Mouse (Mus musculus) hindbrain, embryonic 14.5 days (tissue): ENCODE measurements around the gene Glra4. TPM values are rescaled to one million over a fixed set of nuclear protein-coding genes. Genes with fewer than 3 reads are reported as not detected.
"Not testable (repeated sequence)": the region's sequence is repeated elsewhere in the genome, so short reads cannot be mapped to it uniquely, and the experiment has no call there.

Experiments used
- ATAC-seq: fragments of 200-750 bp; cut with Nextera tagmentation; 2 replicates; pipeline ENCODE4 v1.8.0; 2017; ENCODE audit warnings: moderate number of reproducible peaks, mild to moderate bottlenecking, moderate TSS enrichment, moderate library complexity; ENCODE audit not compliant: low FRiP score
- DNase-seq: peaks from one replicate; pipeline ENCODE4 v3.0.0-alpha.2; 2015; ENCODE audit warnings: low spot score
- H3K27ac ChIP-seq: fragments of 300-500 bp; sonication (generic); 2 replicates; pipeline ENCODE4 v1.5.1; 2014; ENCODE audit warnings: mild to moderate bottlenecking, moderate library complexity
- H3K27me3 ChIP-seq: fragments of 300-500 bp; sonication (generic); 2 replicates; pipeline ENCODE4 v1.6.1; 2014; ENCODE audit warnings: mild to moderate bottlenecking, low read length, mixed read lengths; ENCODE audit not compliant: control insufficient read depth, insufficient read depth
- H3K36me3 ChIP-seq: fragments of 300-500 bp; sonication (generic); replicated peaks from 2 replicates; pipeline ENCODE4 v1.6.1; 2014; ENCODE audit not compliant: control insufficient read depth, insufficient read depth
- H3K4me1 ChIP-seq: fragments of 300-500 bp; sonication (generic); replicated peaks from 2 replicates; pipeline ENCODE4 v1.6.1; 2014; ENCODE audit warnings: antibody characterized with exemption, low read length, mixed read lengths; ENCODE audit not compliant: control insufficient read depth, insufficient read depth
- H3K4me2 ChIP-seq: fragments of 300-500 bp; sonication (generic); replicated peaks from 2 replicates; pipeline ENCODE4 v1.6.1; 2014; ENCODE audit warnings: mild to moderate bottlenecking, moderate library complexity
- H3K4me3 ChIP-seq: fragments of 300-500 bp; sonication (generic); replicated peaks from 2 replicates; pipeline ENCODE4 v1.5.1; 2014; ENCODE audit warnings: mild to moderate bottlenecking, low read length
- H3K9ac ChIP-seq: fragments of 300-500 bp; sonication (generic); 2 replicates; pipeline ENCODE4 v1.6.1; 2014
- H3K9me3 ChIP-seq: fragments of 300-500 bp; sonication (generic); 2 replicates; pipeline ENCODE4 v1.6.1; 2016; ENCODE audit warnings: low read length; ENCODE audit not compliant: control insufficient read depth
- WGBS: fragments of 180-500 bp; shearing (Covaris S2); extraction: QIAGEN DNeasy Blood & Tissue Kit; methylation state at CpG from one replicate; pipeline ENCODE4 v1.1.7; 2014; 5-methylcytosine and 5-hydroxymethylcytosine counted together
- polyA plus RNA-seq: library from polyadenylated mRNA; unstranded; fragments of >200 nt; fragmentation: Nextera tagmentation; extraction: Ambion mirVana; gene quantifications from 2 replicates; pipeline ENCODE4 v1.2.1, GENCODE M21; 2014

The Glra4 gene
- polyA plus RNA-seq, 1 experiment from 2014 or later = 0.11 TPM

GRCm38 (mm10) chrX:136740791-136741650, 38.9 kb downstream of the Glra4 start:
- Histone ChIP-seq H3K9me3 (no peaks in the 10 kb centered on the region), H3K9ac (peak overlapping the region; percentile 75), H3K4me3 (peak overlapping the region; percentile 54), H3K4me1 (peaks cover 9% of the 10 kb centered on the region; the same call in 1 of the 2 replicates), H3K4me2 (peak overlapping the region; percentile 64), H3K27ac (peak overlapping the region; percentile 91), H3K36me3 (peaks cover 13% of the 10 kb centered on the region), H3K27me3 (no peaks in the 10 kb centered on the region)
- WGBS = 20% methylated on average over 39 of the region's 39 CpGs
- ATAC-seq = peak; percentile 98
- DNase-seq = peak; percentile 90

GRCm38 (mm10) chrX:136740087-136740790, 39.7 kb downstream of the Glra4 start:
- DNase-seq (peak; percentile 50), ATAC-seq (no peak)
- peak overlapping the region; percentile 80 for H3K27ac ChIP-seq
- no peaks in the 10 kb centered on the region for H3K27me3 ChIP-seq
- no peaks in the 10 kb centered on the region for H3K9me3 ChIP-seq
- H3K9ac ChIP-seq = peak overlapping the region; percentile 75
- H3K4me2 ChIP-seq = peak overlapping the region; percentile 64
- peaks cover 20% of the 10 kb centered on the region for H3K36me3 ChIP-seq
- 18% methylated on average over 15 of the region's 15 CpGs for WGBS
- H3K4me3 ChIP-seq = peak overlapping the region; percentile 54
- peaks cover 9% of the 10 kb centered on the region; the same call in 1 of the 2 replicates for H3K4me1 ChIP-seq

GRCm38 (mm10) chrX:136732016-136732415, 47.9 kb downstream of the Glra4 start:
- 86% methylated on average over 4 of the region's 4 CpGs for WGBS

GRCm38 (mm10) chrX:136714742-136715474, 65.0 kb downstream of the Glra4 start:
- H3K4me3 ChIP-seq, H3K27me3 ChIP-seq, H3K9me3 ChIP-seq, H3K36me3 ChIP-seq, H3K4me1 ChIP-seq, H3K4me2 ChIP-seq, H3K9ac ChIP-seq, DNase-seq: not testable (repeated sequence)
- peak overlapping the region; percentile 66 for H3K27ac ChIP-seq
- 14% methylated on average over 2 of the region's 3 CpGs for WGBS
- ATAC-seq = peak; percentile 90

More at GRCm38 (mm10) chrX:136732016-136732415, 47.9 kb downstream of the Glra4 start:
- no peaks in the 10 kb centered on the region for H3K27me3 ChIP-seq
- H3K4me2 ChIP-seq = no peak overlapping the region
- no peaks in the 10 kb centered on the region for H3K9me3 ChIP-seq
- H3K9ac ChIP-seq = no peak overlapping the region
- H3K4me1 ChIP-seq = no peaks in the 10 kb centered on the region
- DNase-seq (no peak), ATAC-seq (no peak)
- no peak overlapping the region for H3K27ac ChIP-seq
- no peak overlapping the region for H3K4me3 ChIP-seq
- H3K36me3 ChIP-seq = peaks cover 35% of the 10 kb centered on the region

DNA sequence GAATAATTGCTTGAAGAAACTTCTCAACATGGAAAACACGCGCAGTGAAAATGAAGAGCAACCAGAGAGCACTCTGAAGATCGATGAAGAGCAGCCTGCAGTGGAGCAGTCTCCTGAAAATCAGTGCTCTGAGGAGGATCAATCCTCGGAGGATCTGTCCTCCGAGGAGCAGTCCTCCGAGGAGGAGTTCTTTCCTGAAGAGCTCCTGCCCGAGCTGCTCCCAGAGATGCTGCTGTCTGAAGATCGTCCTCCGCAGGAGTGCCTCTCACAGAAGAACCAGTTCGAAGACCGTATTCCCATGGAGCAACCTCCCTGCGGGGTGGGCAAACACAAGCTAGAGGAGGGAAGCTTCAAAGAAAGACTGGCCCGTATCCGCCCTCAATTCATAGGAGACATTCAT, 71.2 kb downstream of the Glra4 start:
- H3K27me3 ChIP-seq = no peaks in the 10 kb centered on the region
- H3K27ac ChIP-seq = peak overlapping the region; percentile 95
- 21% methylated on average over 14 of the region's 14 CpGs for whole genome bisulfite sequencing
- DNase-seq = no peak
- H3K4me1 ChIP-seq = peaks cover 7% of the 10 kb centered on the region; the same call in 1 of the 2 replicates
- H3K4me2 ChIP-seq = peak overlapping the region; percentile 67
- no peaks in the 10 kb centered on the region for H3K36me3 ChIP-seq
- peak overlapping the region; percentile 50 for H3K4me3 ChIP-seq
- no peak for ATAC-seq
- H3K9me3 ChIP-seq = no peaks in the 10 kb centered on the region
- H3K9ac ChIP-seq = peak overlapping the region; percentile 83

DNA sequence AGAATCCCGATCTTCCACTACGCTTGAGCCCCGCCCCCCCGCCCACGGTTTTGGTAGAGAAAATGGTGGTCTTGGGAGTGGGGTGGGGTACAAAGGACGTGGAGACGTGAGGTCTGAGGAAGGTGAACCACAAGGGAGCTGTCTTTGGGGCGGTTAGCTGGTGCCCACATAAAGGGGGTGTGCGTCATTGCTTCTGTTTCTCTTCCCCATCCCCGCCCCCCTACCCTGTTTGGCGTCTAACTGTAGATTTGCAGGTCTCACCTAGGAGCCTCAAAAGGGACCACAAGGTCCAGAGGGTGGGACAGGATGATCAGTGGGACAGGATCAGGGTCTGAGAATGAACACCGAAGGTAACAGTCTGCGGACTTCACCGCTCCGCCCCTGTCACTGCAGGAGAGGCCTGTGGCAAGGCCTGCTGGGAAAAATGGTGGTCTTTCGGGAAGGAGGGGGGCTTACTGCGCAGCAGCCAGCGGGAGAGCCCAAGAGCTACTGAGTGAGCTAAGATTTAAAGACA, 71.7 kb downstream of the Glra4 start:
- no peaks in the 10 kb centered on the region for H3K27me3 ChIP-seq
- 20% methylated on average over 18 of the region's 18 CpGs for WGBS
- H3K27ac ChIP-seq = peak overlapping the region; percentile 95
- no peaks in the 10 kb centered on the region for H3K36me3 ChIP-seq
- H3K9me3 ChIP-seq = no peaks in the 10 kb centered on the region
- peak overlapping the region; percentile 50 for H3K4me3 ChIP-seq
- peaks cover 7% of the 10 kb centered on the region; the same call in 1 of the 2 replicates for H3K4me1 ChIP-seq
- peak overlapping the region; percentile 67 for H3K4me2 ChIP-seq
- ATAC-seq (peak; percentile 86), DNase-seq (peak; percentile 68)
- peak overlapping the region; percentile 83 for H3K9ac ChIP-seq

Other genes with a start within 250 kb of the Glra4 start
- gene Kir3dl2, start 236.1 kb downstream of the Glra4 start, polyA plus RNA-seq = not detected in 2 replicates
- 43.0 and 43.2 TPM in 2 replicates for gene Tceal3, start 189.3 kb downstream of the Glra4 start, polyA plus RNA-seq
- 24.6 and 24.9 TPM in 2 replicates for gene Tceal1, start 72.2 kb downstream of the Glra4 start, polyA plus RNA-seq
- 545 and 593 TPM in 2 replicates for gene Morf4l2, start 36.5 kb downstream of the Glra4 start, polyA plus RNA-seq
- gene Plp1, start 42.5 kb upstream of the Glra4 start, polyA plus RNA-seq = 11.9 and 12.3 TPM in 2 replicates
- 23.8 and 25.8 TPM in 2 replicates for gene Rab9b, start 88.6 kb upstream of the Glra4 start, polyA plus RNA-seq
- gene H2bfm, start 147.2 kb upstream of the Glra4 start, polyA plus RNA-seq = not detected in 2 replicates
- 75.3 and 102 TPM in 2 replicates for gene Tmsb15b2, start 195.4 kb upstream of the Glra4 start, polyA plus RNA-seq
- 8.8 and 9.5 TPM in 2 replicates for gene Tmsb15l, start 196.7 kb upstream of the Glra4 start, polyA plus RNA-seq
- 26.4 and 33.1 TPM in 2 replicates for gene Tmsb15b1, start 196.7 kb upstream of the Glra4 start, polyA plus RNA-seq
- gene Zcchc18, start 213.0 kb upstream of the Glra4 start, polyA plus RNA-seq = 372 and 450 TPM in 2 replicates